Mouse (Mus musculus): ENCODE data around the gene Gm3147.
"Not testable (repeated sequence)": the region's sequence is repeated elsewhere in the genome, so short reads cannot be mapped to it uniquely, and the experiment has no call there.

The Gm3147 gene

GRCm38 (mm10) chr5:94616242-94616641, at the start of gene Gm3147:
Gm3147 (minus strand) TSS chr5:94616342.
- not testable (repeated sequence) for DNase-seq (ENCODE audit: low read depth, low spot score)

GRCm38 (mm10) chr5:94648082-94648481, 31.9 kb upstream of the Gm3147 start, which contains the start of gene Gm6205:
Gm6205 (plus strand) TSS chr5:94648382.
- not testable (repeated sequence) for DNase-seq (ENCODE audit: low read depth, low spot score)

GRCm38 (mm10) chr5:94623679-94624078, 7.5 kb upstream of the Gm3147 start, which contains the start of gene Gm6509:
Gm6509 (plus strand) TSS chr5:94623979.
- DNase-seq (ENCODE audit: low read depth, low spot score): not testable (repeated sequence)

Data from skeletal muscle tissue, adult 2 months (tissue).